Mouse (Mus musculus) MEL (cell line): ENCODE measurements at regions not wholly inside any gene's neighbourhood (a gene's known extent, or its start where the extent isn't known, plus 50 kb on each side); places are given as distances from the start of the nearest gene placed in this dataset.

Source experiments
- CTCF ChIP-seq, 3 experiments: IDR thresholded peaks in 2 of 3; conservative IDR thresholded peaks in 1 of 3; 2 replicates each; pipeline ENCODE4 v1.5.1; 2011 to 2012; ENCODE audit warnings: low read length in 3 of 3, low read depth in 2 of 3, mild to moderate bottlenecking in 2 of 3, improper control_type of control experiment in 1 of 3, inconsistent platforms in 1 of 3, mixed read lengths in 1 of 3, moderate library complexity in 1 of 3; ENCODE audit not compliant: control insufficient read depth in 1 of 3, insufficient read depth in 1 of 3, poor library complexity in 1 of 3, severe bottlenecking in 1 of 3
- HCFC1 ChIP-seq: IDR thresholded peaks from 2 replicates; pipeline ENCODE4 v1.6.1; 2012; ENCODE audit warnings: low read depth, mild to moderate bottlenecking, inconsistent platforms, low read length, improper control_type of control experiment, moderate library complexity
- MAFK ChIP-seq: IDR thresholded peaks from 2 replicates; pipeline ENCODE4 v1.6.1; 2011; ENCODE audit warnings: low read depth, mild to moderate bottlenecking, low read length, improper control_type of control experiment, borderline replicate concordance
- MAX ChIP-seq: IDR thresholded peaks from 2 replicates; pipeline ENCODE4 v1.6.1; 2011; ENCODE audit warnings: low read length, improper control_type of control experiment
- MYC ChIP-seq: IDR thresholded peaks from 2 replicates; pipeline ENCODE4 v1.6.1; 2011; ENCODE audit warnings: low read depth, mild to moderate bottlenecking, low read length, improper control_type of control experiment, moderate library complexity
- NELFE ChIP-seq: IDR thresholded peaks from 2 replicates; pipeline ENCODE4 v1.6.1; 2011; ENCODE audit warnings: low read depth, low read length, improper control_type of control experiment
- POLR2A ChIP-seq, 2 experiments: IDR thresholded peaks; 2 replicates each; pipeline ENCODE4 v1.6.1; 2011 to 2012; ENCODE audit warnings: low read length in 2 of 2, mild to moderate bottlenecking in 2 of 2, control low read depth in 1 of 2, improper control_type of control experiment in 1 of 2, low read depth in 1 of 2, moderate library complexity in 1 of 2; ENCODE audit not compliant: control insufficient read depth in 1 of 2, insufficient read depth in 1 of 2, poor library complexity in 1 of 2
- POLR2AphosphoS5 ChIP-seq: IDR thresholded peaks from 2 replicates; pipeline ENCODE4 v1.6.1; 2012; ENCODE audit warnings: low read depth, borderline replicate concordance, mild to moderate bottlenecking, inconsistent platforms, low read length, moderate library complexity, mixed read lengths
- RAD21 ChIP-seq: IDR thresholded peaks from 2 replicates; pipeline ENCODE4 v1.6.1; 2011; ENCODE audit warnings: mild to moderate bottlenecking, low read depth, low read length, improper control_type of control experiment
- TBP ChIP-seq: IDR thresholded peaks from 2 replicates; pipeline ENCODE4 v1.8.0; 2011; ENCODE audit warnings: low read depth, low read length, improper control_type of control experiment
- UBTF ChIP-seq: IDR thresholded peaks from 2 replicates; pipeline ENCODE4 v1.6.1; 2012; ENCODE audit warnings: low read depth, mild to moderate bottlenecking, inconsistent platforms, low read length, improper control_type of control experiment, moderate library complexity, borderline replicate concordance; ENCODE audit not compliant: insufficient read depth
- ZC3H11A ChIP-seq: IDR thresholded peaks from 2 replicates; pipeline ENCODE4 v1.6.1; 2012; ENCODE audit warnings: low read depth, mild to moderate bottlenecking, inconsistent platforms, low read length, improper control_type of control experiment

- TF ChIP-seq POLR2AphosphoS5 (no peak), MAX (no peak), POLR2A (IDR thresholded peaks at IDR 0.05; ENCODE audit: control insufficient read depth in 1 of 2, insufficient read depth in 1 of 2, low read depth in 1 of 2, low read length in 2 of 2, poor library complexity in 1 of 2) (no peak), CTCF (IDR thresholded peaks at IDR 0.05 in 2 of 3, conservative IDR thresholded peaks at IDR 0.05 in 1 of 3; ENCODE audit: control insufficient read depth in 1 of 3, insufficient read depth in 1 of 3, low read depth in 2 of 3, low read length in 3 of 3, poor library complexity in 1 of 3, severe bottlenecking in 1 of 3) (no peak), NELFE (no peak), RAD21 (no peak), ZC3H11A (no peak), MAFK (no peak), TBP (no peak), MYC (no peak), UBTF (no peak), HCFC1 (no peak)
These were observed 63.1 kb upstream of the Srrm4 start for GRCm38 (mm10) chr5:116654486-116655420.
